Mouse (Mus musculus): Measurements from ENCODE around the gene Traf5. TPM values are rescaled to one million over a fixed set of nuclear protein-coding genes. Genes with fewer than 3 reads are reported as not detected.

Traf5 gene
- polyA plus RNA-seq, 1 experiment from 2014 or later: 5.9 TPM

- Histone ChIP-seq H3K4me1 (replicated peaks; ENCODE audit: control insufficient read depth, insufficient read depth, low read length) (no peaks in the 10 kb centered on the region; the same call in 1 of the 2 replicates), H3K27ac (ENCODE audit: low read depth, low read length) (no peak overlapping the region), H3K27me3 (ENCODE audit: control insufficient read depth, insufficient read depth, low read length) (peaks cover 13% of the 10 kb centered on the region), H3K36me3 (ENCODE audit: control insufficient read depth, insufficient read depth, low read length) (no peaks in the 10 kb centered on the region), H3K9ac (ENCODE audit: low read depth, low read length) (no peak overlapping the region), H3K4me2 (replicated peaks; ENCODE audit: low read depth, low read length) (no peak overlapping the region), H3K9me3 (ENCODE audit: control insufficient read depth, low read length) (no peaks in the 10 kb centered on the region), H3K4me3 (ENCODE audit: low read depth, low read length) (no peak overlapping the region)
- DNase-seq (ENCODE audit: low spot score) (no peak), ATAC-seq (ENCODE audit: low FRiP score) (no peak)
- WGBS: 74% methylated on average over 4 of the region's 4 CpGs
These were observed 4.3 kb downstream of the Traf5 start for GRCm38 (mm10) chr1:192088011-192088410.

DNA sequence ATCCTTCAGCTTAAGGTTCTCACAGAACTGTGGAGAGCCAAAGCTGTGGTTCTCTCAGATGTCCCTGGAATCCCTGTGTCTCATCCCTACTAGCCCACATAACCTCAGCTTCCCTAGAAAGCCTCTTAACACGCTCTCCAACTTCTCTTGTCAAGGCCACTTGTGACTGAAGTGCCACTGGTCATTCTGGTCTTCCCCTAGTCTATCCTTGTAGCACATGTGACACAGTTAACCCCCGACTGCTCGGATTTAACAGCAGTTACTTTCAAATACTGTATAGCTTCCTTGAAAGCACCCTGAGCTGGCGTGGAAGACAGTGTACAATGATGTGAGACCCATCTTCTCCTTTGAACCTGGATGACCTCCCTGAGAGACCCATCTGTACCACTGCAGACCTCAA lies 5.3 kb downstream of the Traf5 start:
- no peaks in the 10 kb centered on the region for H3K36me3 ChIP-seq (ENCODE audit: control insufficient read depth, insufficient read depth, low read length)
- ATAC-seq (ENCODE audit: low FRiP score) (no peak), DNase-seq (ENCODE audit: low spot score) (no peak)
- no peaks in the 10 kb centered on the region for H3K9me3 ChIP-seq (ENCODE audit: control insufficient read depth, low read length)
- H3K4me1 ChIP-seq (replicated peaks; ENCODE audit: control insufficient read depth, insufficient read depth, low read length): no peaks in the 10 kb centered on the region; the same call in 1 of the 2 replicates
- H3K9ac ChIP-seq (ENCODE audit: low read depth, low read length): no peak overlapping the region
- H3K27ac ChIP-seq (ENCODE audit: low read depth, low read length): no peak overlapping the region
- H3K27me3 ChIP-seq (ENCODE audit: control insufficient read depth, insufficient read depth, low read length): peaks cover 12% of the 10 kb centered on the region
- H3K4me3 ChIP-seq (ENCODE audit: low read depth, low read length): no peak overlapping the region
- no peak overlapping the region for H3K4me2 ChIP-seq (replicated peaks; ENCODE audit: low read depth, low read length)
- 81% methylated on average over 4 of the region's 4 CpGs for WGBS

DNA sequence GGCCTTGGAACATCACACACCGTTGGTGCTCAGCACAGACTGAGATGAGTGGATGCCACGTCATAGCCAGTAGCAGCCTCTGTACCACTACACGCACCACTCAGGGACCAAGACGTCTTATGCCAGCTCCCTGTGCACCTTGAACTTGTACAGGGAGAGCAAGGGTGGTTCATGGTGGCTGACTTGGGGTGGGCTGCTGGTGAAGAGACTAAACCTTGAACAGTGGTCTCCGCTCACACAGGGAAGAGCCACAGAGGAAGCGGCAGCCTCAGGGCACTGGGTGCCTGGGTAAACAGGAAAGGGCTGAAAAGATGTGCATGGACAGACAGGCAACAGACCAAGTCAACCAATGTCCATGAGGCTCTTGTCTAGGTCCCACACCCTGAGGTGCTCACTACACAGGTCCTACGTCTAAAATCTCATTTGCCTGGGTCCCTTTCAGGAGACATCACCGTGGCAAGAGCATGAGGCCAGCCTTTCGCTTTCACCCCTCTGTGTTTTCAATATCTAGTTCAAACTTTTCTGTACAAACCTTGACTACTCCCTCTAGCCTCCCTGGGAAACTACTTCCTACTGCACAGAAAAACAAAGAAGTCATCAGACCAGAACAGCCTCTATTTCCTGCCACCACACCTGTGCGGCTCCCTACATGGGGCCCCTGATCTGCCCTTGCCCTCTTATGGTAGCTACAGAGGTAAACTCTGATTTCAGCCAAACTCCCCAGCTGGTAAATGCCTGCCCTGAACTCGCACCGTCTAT lies 5.9 kb downstream of the Traf5 start:
- Histone ChIP-seq H3K4me2 (replicated peaks; ENCODE audit: low read depth, low read length) (no peak overlapping the region), H3K36me3 (ENCODE audit: control insufficient read depth, insufficient read depth, low read length) (no peaks in the 10 kb centered on the region), H3K4me3 (ENCODE audit: low read depth, low read length) (no peak overlapping the region), H3K4me1 (replicated peaks; ENCODE audit: control insufficient read depth, insufficient read depth, low read length) (no peaks in the 10 kb centered on the region), H3K27me3 (ENCODE audit: control insufficient read depth, insufficient read depth, low read length) (peaks cover 8% of the 10 kb centered on the region), H3K27ac (ENCODE audit: low read depth, low read length) (no peak overlapping the region), H3K9ac (ENCODE audit: low read depth, low read length) (no peak overlapping the region), H3K9me3 (ENCODE audit: control insufficient read depth, low read length) (no peaks in the 10 kb centered on the region)
- no peak for DNase-seq (ENCODE audit: low spot score)
- no peak for ATAC-seq (ENCODE audit: low FRiP score)
- 87% methylated on average over 12 of the region's 12 CpGs for WGBS

DNA sequence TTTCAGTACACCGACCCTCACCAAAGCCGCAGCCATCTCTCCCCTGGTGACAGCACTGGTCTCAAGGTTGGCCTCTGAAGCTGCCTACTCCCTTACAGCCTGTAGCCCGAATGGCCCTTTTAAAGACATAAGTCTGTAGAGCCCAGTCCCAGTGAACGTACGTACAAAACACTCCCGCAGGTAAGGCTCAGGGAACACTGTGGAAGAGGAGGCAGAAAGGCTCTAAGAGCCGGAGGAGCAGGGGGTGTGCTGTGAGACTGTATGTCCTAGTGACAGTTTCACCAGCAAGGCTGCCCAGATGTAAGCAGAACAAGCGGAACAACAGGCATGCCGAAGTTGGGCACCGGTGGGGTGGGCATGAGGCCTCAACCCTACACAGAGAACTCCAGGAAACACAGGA lies 7.1 kb downstream of the Traf5 start:
- H3K9ac ChIP-seq (ENCODE audit: low read depth, low read length): no peak overlapping the region
- H3K4me2 ChIP-seq (replicated peaks; ENCODE audit: low read depth, low read length): no peak overlapping the region
- H3K4me1 ChIP-seq (replicated peaks; ENCODE audit: control insufficient read depth, insufficient read depth, low read length): no peaks in the 10 kb centered on the region
- DNase-seq (ENCODE audit: low spot score) (no peak), ATAC-seq (ENCODE audit: low FRiP score) (no peak)
- H3K27me3 ChIP-seq (ENCODE audit: control insufficient read depth, insufficient read depth, low read length): 0 out of 2 replicates have a peak, but pooled peaks cover 2% of the 10 kb centered on the region
- H3K27ac ChIP-seq (ENCODE audit: low read depth, low read length): no peak overlapping the region
- 92% methylated on average over 10 of the region's 10 CpGs for WGBS
- no peaks in the 10 kb centered on the region for H3K9me3 ChIP-seq (ENCODE audit: control insufficient read depth, low read length)
- H3K4me3 ChIP-seq (ENCODE audit: low read depth, low read length): no peak overlapping the region
- H3K36me3 ChIP-seq (ENCODE audit: control insufficient read depth, insufficient read depth, low read length): no peaks in the 10 kb centered on the region

GRCm38 (mm10) chr1:192082646-192083045 lies 9.7 kb downstream of the Traf5 start:
- H3K4me2 ChIP-seq (replicated peaks; ENCODE audit: low read depth, low read length): no peak overlapping the region
- 90% methylated on average over 1 of the region's 1 CpGs for WGBS
- no peaks in the 10 kb centered on the region for H3K9me3 ChIP-seq (ENCODE audit: control insufficient read depth, low read length)
- no peak overlapping the region for H3K9ac ChIP-seq (ENCODE audit: low read depth, low read length)
- H3K4me3 ChIP-seq (ENCODE audit: low read depth, low read length): no peak overlapping the region
- H3K4me1 ChIP-seq (replicated peaks; ENCODE audit: control insufficient read depth, insufficient read depth, low read length): no peaks in the 10 kb centered on the region
- DNase-seq (ENCODE audit: low spot score) (no peak), ATAC-seq (ENCODE audit: low FRiP score) (no peak)
- H3K27me3 ChIP-seq (ENCODE audit: control insufficient read depth, insufficient read depth, low read length): no peaks in the 10 kb centered on the region
- no peak overlapping the region for H3K27ac ChIP-seq (ENCODE audit: low read depth, low read length)
- H3K36me3 ChIP-seq (ENCODE audit: control insufficient read depth, insufficient read depth, low read length): no peaks in the 10 kb centered on the region

DNA sequence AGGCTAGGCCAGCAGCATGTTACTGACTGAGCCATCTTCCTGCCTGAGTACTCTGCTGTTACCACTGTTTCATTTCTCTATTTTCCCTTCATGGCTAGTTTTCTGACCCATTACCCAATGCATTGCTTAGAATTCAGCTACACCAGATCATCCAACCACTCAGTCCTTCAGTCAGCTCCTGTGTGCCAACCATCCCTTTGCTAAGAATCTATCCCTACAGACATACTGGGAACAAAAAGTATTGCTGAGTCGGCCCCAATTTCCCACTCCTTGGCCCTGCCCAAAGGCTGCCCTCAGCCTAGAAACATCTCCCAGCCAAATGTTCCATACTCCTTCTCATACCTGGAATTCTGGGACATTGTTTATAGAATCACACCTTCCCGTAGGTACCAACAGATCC lies 11.2 kb downstream of the Traf5 start:
- ATAC-seq (ENCODE audit: low FRiP score): no peak
- WGBS: 92% methylated on average over 2 of the region's 2 CpGs
- H3K27ac ChIP-seq (ENCODE audit: low read depth, low read length): no peak overlapping the region

GRCm38 (mm10) chr1:192079121-192079520 lies 13.2 kb downstream of the Traf5 start:
- no peak overlapping the region for H3K27ac ChIP-seq (ENCODE audit: low read depth, low read length)
- no peak for DNase-seq (ENCODE audit: low spot score)
- ATAC-seq (ENCODE audit: low FRiP score): no peak
- H3K9ac ChIP-seq (ENCODE audit: low read depth, low read length): no peak overlapping the region
- H3K4me3 ChIP-seq (ENCODE audit: low read depth, low read length): no peak overlapping the region
- no peaks in the 10 kb centered on the region for H3K4me1 ChIP-seq (replicated peaks; ENCODE audit: control insufficient read depth, insufficient read depth, low read length)
- H3K9me3 ChIP-seq (ENCODE audit: control insufficient read depth, low read length): no peaks in the 10 kb centered on the region
- no peaks in the 10 kb centered on the region for H3K27me3 ChIP-seq (ENCODE audit: control insufficient read depth, insufficient read depth, low read length)
- no peak overlapping the region for H3K4me2 ChIP-seq (replicated peaks; ENCODE audit: low read depth, low read length)
- no peaks in the 10 kb centered on the region for H3K36me3 ChIP-seq (ENCODE audit: control insufficient read depth, insufficient read depth, low read length)
- 88% methylated on average over 1 of the region's 1 CpGs for WGBS

More for the DNA sequence above, 11.2 kb downstream of the Traf5 start:
- Histone ChIP-seq H3K4me1 (replicated peaks; ENCODE audit: control insufficient read depth, insufficient read depth, low read length) (no peaks in the 10 kb centered on the region), H3K27me3 (ENCODE audit: control insufficient read depth, insufficient read depth, low read length) (no peaks in the 10 kb centered on the region), H3K9ac (ENCODE audit: low read depth, low read length) (no peak overlapping the region), H3K36me3 (ENCODE audit: control insufficient read depth, insufficient read depth, low read length) (no peaks in the 10 kb centered on the region), H3K4me3 (ENCODE audit: low read depth, low read length) (no peak overlapping the region), H3K4me2 (replicated peaks; ENCODE audit: low read depth, low read length) (no peak overlapping the region), H3K9me3 (ENCODE audit: control insufficient read depth, low read length) (no peaks in the 10 kb centered on the region)
- no peak for DNase-seq (ENCODE audit: low spot score)

- no peak for ATAC-seq (ENCODE audit: low FRiP score)
- H3K4me1 ChIP-seq (replicated peaks; ENCODE audit: control insufficient read depth, insufficient read depth, low read length): no peaks in the 10 kb centered on the region
- DNase-seq (ENCODE audit: low spot score): no peak
- H3K27ac ChIP-seq (ENCODE audit: low read depth, low read length): no peak overlapping the region
- H3K4me2 ChIP-seq (replicated peaks; ENCODE audit: low read depth, low read length): no peak overlapping the region
- H3K9me3 ChIP-seq (ENCODE audit: control insufficient read depth, low read length): no peaks in the 10 kb centered on the region
- H3K27me3 ChIP-seq (ENCODE audit: control insufficient read depth, insufficient read depth, low read length): no peaks in the 10 kb centered on the region
- 43% methylated on average over 3 of the region's 3 CpGs for WGBS
- no peak overlapping the region for H3K9ac ChIP-seq (ENCODE audit: low read depth, low read length)
- H3K4me3 ChIP-seq (ENCODE audit: low read depth, low read length): no peak overlapping the region
- H3K36me3 ChIP-seq (ENCODE audit: control insufficient read depth, insufficient read depth, low read length): no peaks in the 10 kb centered on the region
These were observed 14.0 kb downstream of the Traf5 start for GRCm38 (mm10) chr1:192078406-192078805.

- H3K4me3 ChIP-seq (ENCODE audit: low read depth, low read length): no peak overlapping the region
- no peaks in the 10 kb centered on the region for H3K9me3 ChIP-seq (ENCODE audit: control insufficient read depth, low read length)
- H3K27ac ChIP-seq (ENCODE audit: low read depth, low read length): no peak overlapping the region
- H3K4me1 ChIP-seq (replicated peaks; ENCODE audit: control insufficient read depth, insufficient read depth, low read length): no peaks in the 10 kb centered on the region
- DNase-seq (ENCODE audit: low spot score) (no peak), ATAC-seq (ENCODE audit: low FRiP score) (no peak)
- no peaks in the 10 kb centered on the region for H3K36me3 ChIP-seq (ENCODE audit: control insufficient read depth, insufficient read depth, low read length)
- no peak overlapping the region for H3K4me2 ChIP-seq (replicated peaks; ENCODE audit: low read depth, low read length)
- no peak overlapping the region for H3K9ac ChIP-seq (ENCODE audit: low read depth, low read length)
- no peaks in the 10 kb centered on the region for H3K27me3 ChIP-seq (ENCODE audit: control insufficient read depth, insufficient read depth, low read length)
These were observed 15.4 kb downstream of the Traf5 start for GRCm38 (mm10) chr1:192076796-192077535.

Data from hindbrain, embryonic 11.5 days (tissue).